Mouse (Mus musculus) embryonic facial prominence, embryonic 14.5 days (tissue): ENCODE measurements around the gene Enho. TPM values are rescaled to one million over a fixed set of nuclear protein-coding genes. Genes with fewer than 3 reads are reported as not detected.

ENCODE experiments used
- ATAC-seq: fragments of 200-750 bp; cut with Nextera tagmentation; 2 replicates; pipeline ENCODE4 v1.8.0; 2017; ENCODE audit warnings: low read depth, moderate number of reproducible peaks, moderate TSS enrichment
- DNase-seq: peaks from one replicate; pipeline ENCODE4 v3.0.0-alpha.2; 2015; ENCODE audit warnings: low spot score
- H3K27ac ChIP-seq: fragments of 300-500 bp; sonication (generic); replicated peaks from 2 replicates; pipeline ENCODE4 v1.5.1; 2014; ENCODE audit warnings: low read depth, mild to moderate bottlenecking, low read length, moderate library complexity
- H3K27me3 ChIP-seq: fragments of 300-500 bp; sonication (generic); replicated peaks from 2 replicates; pipeline ENCODE4 v1.6.1; 2014; ENCODE audit warnings: low read length; ENCODE audit not compliant: control insufficient read depth, insufficient read depth
- H3K36me3 ChIP-seq: fragments of 300-500 bp; sonication (generic); 2 replicates; pipeline ENCODE4 v1.6.1; 2014; ENCODE audit warnings: low read length, mixed read lengths; ENCODE audit not compliant: control insufficient read depth, insufficient read depth
- H3K4me1 ChIP-seq: fragments of 300-500 bp; sonication (generic); 2 replicates; pipeline ENCODE4 v1.6.1; 2014; ENCODE audit warnings: antibody characterized with exemption, low read length; ENCODE audit not compliant: control insufficient read depth, insufficient read depth
- H3K4me2 ChIP-seq: fragments of 300-500 bp; sonication (generic); 2 replicates; pipeline ENCODE4 v1.6.1; 2014; ENCODE audit warnings: low read depth, mild to moderate bottlenecking, low read length, moderate library complexity, mixed read lengths
- H3K4me3 ChIP-seq: fragments of 300-500 bp; sonication (generic); 2 replicates; pipeline ENCODE4 v1.5.1; 2014; ENCODE audit warnings: low read depth, mild to moderate bottlenecking, low read length
- H3K9ac ChIP-seq: fragments of 300-500 bp; sonication (generic); 2 replicates; pipeline ENCODE4 v1.6.1; 2014; ENCODE audit warnings: low read depth, mild to moderate bottlenecking, low read length, moderate library complexity, mixed read lengths
- H3K9me3 ChIP-seq: fragments of 300-500 bp; sonication (generic); 2 replicates; pipeline ENCODE4 v1.6.1; 2016; ENCODE audit warnings: low read length; ENCODE audit not compliant: control insufficient read depth
- WGBS: fragments of 180-500 bp; shearing (Covaris S2); extraction: QIAGEN DNeasy Blood & Tissue Kit; methylation state at CpG from one replicate; pipeline ENCODE4 v1.1.7; 2014; 5-methylcytosine and 5-hydroxymethylcytosine counted together
- polyA plus RNA-seq: library from polyadenylated mRNA; unstranded; fragments of >200 nt; fragmentation: Nextera tagmentation; extraction: Ambion mirVana; gene quantifications from 2 replicates; pipeline ENCODE4 v1.2.1, GENCODE M21; 2014

Enho gene
- polyA plus RNA-seq, 1 experiment from 2014 or later: 22.7 TPM

DNA sequence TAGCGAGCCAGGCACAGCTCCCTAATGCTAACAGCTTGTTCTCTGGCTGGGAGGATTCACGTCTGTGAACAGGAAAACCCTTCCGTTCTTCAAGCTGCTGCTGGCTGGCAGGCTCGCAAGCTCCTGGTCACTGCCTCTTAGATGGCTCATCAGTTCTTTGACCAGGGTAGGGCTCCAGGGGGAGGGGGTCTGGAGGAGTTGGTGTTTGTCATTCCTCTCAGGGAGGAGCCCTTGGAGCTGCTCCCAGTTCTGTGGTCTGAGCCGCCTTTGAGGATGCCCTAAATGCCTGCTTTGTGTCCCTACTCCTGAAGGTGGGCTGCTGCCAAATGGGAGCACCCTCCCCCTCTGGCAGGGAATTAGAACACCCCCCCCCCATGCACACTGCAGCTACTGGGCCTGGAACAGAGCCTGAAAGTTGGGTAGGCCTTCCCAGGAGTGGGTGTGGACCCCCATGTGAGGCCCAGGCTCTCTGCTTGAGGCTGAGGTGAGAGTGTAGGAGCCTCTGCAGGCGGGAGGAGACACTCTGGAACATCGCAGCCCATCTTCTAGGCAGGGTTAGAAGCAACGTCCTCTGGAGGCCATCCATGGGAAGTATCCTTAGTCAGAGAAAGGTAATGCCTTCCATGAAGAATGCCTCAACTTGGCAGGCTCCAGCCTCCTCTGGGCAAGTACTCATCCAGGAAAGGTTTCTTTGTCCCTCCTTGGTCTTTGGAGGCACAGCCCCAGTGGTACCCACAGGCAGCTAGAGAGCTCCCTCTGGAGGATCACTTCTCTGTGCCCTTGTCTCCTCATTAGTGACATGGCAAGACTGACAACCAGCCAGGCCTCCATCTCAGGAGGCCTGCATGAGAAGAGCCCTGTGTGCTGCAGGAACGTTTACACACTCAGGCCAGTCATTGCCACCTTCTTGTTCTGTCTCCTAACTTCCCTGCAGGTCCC, 24.2 kb downstream of the Enho start:
- Histone ChIP-seq H3K9me3 (no peaks in the 10 kb centered on the region), H3K27me3 (no peaks in the 10 kb centered on the region), H3K9ac (no peak overlapping the region), H3K36me3 (no peaks in the 10 kb centered on the region), H3K4me1 (no peaks in the 10 kb centered on the region; the same call in 1 of the 2 replicates), H3K4me2 (no peak overlapping the region), H3K27ac (no peak overlapping the region), H3K4me3 (no peak overlapping the region)
- ATAC-seq (peak; percentile 78), DNase-seq (peak; percentile 70)
- 52% methylated on average over 9 of the region's 9 CpGs for WGBS

DNA sequence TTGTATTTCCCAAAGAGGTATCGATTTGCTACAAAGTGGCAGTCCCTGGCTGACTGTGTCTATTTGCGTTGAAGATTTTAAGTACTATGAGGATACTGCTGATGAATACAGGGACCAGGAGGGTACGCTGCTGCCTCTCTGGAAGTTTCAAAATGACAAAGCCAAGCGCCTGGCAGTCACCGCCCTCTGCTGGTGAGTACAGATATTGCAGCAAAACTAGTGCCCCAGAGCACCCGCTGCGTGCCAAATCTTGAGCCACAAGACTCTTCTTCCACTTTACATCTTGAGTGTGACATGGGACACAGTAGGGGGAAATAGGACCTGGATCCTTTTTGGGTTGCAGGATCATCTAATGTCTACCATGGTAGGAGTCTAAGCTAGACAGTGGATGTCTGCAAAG, 26.0 kb downstream of the Enho start:
- Histone ChIP-seq H3K4me2 (no peak overlapping the region), H3K27me3 (no peaks in the 10 kb centered on the region), H3K27ac (no peak overlapping the region), H3K36me3 (no peaks in the 10 kb centered on the region), H3K9me3 (no peaks in the 10 kb centered on the region), H3K9ac (no peak overlapping the region), H3K4me1 (no peaks in the 10 kb centered on the region), H3K4me3 (no peak overlapping the region)
- DNase-seq (peak; percentile 82), ATAC-seq (no peak)
- 7% methylated on average over 7 of the region's 7 CpGs for WGBS

DNA sequence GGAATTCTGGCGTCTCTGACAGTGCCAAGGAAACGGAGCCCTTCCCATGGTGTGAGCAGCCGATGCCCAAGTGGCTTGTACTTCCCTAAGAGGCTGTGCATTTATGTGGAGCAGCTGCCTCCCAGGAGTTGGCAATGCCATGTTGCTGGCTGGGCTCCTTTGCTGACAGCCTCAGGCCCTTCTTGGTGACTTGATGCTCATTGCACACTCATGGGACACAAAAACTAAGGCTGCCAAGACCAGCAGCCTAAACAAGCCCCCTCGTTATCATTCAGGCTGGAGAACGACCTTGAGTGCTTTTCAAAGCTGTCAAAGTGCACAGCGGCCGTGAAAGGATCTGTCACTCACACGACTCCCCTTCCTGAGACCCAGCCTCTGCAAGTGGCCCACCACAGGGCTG, 28.0 kb downstream of the Enho start:
- Histone ChIP-seq H3K27ac (no peak overlapping the region), H3K4me2 (no peak overlapping the region), H3K36me3 (no peaks in the 10 kb centered on the region), H3K27me3 (no peaks in the 10 kb centered on the region), H3K9ac (no peak overlapping the region), H3K4me1 (no peaks in the 10 kb centered on the region), H3K9me3 (no peaks in the 10 kb centered on the region), H3K4me3 (no peak overlapping the region)
- WGBS: 51% methylated on average over 8 of the region's 8 CpGs
- ATAC-seq (no peak), DNase-seq (no peak)

DNA sequence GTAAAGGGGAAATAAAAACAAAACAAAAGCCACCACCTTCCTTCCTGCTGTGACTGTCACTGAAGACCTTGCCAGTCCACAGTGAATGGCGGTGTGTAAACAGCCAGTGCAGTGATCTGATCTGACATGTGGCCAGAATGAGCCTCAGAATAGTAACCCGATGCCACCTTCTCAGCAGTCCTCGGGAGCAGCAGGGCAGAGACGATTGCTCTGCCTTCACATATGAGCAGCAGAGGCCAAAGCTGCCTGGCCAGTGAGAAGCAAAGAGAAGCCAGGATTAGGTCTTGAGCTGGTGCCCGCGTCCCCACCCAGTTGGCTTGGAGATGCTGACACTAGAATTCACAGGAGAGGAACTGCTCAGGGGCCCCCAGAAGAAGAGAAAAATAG, 29.5 kb downstream of the Enho start:
- Histone ChIP-seq H3K9ac (no peak overlapping the region), H3K27me3 (no peaks in the 10 kb centered on the region), H3K4me2 (no peak overlapping the region), H3K9me3 (no peaks in the 10 kb centered on the region), H3K4me3 (no peak overlapping the region), H3K4me1 (no peaks in the 10 kb centered on the region), H3K27ac (no peak overlapping the region), H3K36me3 (no peaks in the 10 kb centered on the region)
- no peak for DNase-seq
- no peak for ATAC-seq
- WGBS: 36% methylated on average over 6 of the region's 6 CpGs

DNA sequence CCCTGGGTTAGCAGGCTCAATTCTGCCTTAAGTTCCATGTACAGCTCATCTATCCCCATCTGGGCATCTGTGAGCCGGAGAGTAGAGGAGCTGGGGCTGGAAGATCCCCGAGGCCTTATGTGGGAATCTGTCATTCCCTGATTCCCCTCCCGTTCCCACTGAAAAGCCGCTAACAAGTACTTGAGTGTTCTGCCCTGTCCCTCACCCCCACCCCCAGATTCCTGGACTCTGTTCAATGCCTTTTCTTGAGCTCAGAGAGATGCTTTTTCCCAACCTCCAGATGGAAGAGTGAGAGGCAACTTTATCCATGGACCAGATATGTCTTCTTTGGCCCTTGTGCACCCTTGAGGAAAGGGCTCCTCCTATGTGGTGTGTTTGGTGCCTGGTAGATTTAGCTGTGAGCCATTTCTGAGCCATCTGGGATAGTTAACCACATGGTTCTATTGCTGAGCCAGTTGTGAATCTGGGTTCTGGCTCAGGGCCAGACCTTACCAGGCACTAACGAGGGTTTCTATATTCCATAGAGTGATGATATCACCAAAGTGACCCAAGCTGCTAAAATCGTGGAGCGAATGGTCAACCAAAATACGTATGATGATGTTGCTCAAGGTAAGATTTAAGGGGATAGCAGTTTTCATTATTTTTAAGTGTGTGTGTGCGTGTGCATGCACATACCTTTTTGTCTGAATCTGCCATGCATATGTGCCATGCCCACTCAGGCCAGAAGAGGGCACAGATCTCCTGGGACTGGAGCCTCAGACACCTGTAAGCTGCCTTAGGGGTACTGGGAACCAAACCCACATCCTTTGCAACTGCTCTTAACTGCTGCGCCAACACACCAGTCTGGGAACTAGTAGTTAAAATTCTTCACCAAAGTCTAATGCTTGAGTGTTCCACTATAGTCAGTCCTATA, 30.2 kb downstream of the Enho start:
- Histone ChIP-seq H3K4me2 (no peak overlapping the region), H3K27ac (no peak overlapping the region), H3K27me3 (no peaks in the 10 kb centered on the region), H3K36me3 (no peaks in the 10 kb centered on the region), H3K4me3 (no peak overlapping the region), H3K9me3 (no peaks in the 10 kb centered on the region), H3K4me1 (no peaks in the 10 kb centered on the region), H3K9ac (no peak overlapping the region)
- no peak for DNase-seq
- WGBS: 74% methylated on average over 10 of the region's 10 CpGs
- ATAC-seq: no peak

DNA sequence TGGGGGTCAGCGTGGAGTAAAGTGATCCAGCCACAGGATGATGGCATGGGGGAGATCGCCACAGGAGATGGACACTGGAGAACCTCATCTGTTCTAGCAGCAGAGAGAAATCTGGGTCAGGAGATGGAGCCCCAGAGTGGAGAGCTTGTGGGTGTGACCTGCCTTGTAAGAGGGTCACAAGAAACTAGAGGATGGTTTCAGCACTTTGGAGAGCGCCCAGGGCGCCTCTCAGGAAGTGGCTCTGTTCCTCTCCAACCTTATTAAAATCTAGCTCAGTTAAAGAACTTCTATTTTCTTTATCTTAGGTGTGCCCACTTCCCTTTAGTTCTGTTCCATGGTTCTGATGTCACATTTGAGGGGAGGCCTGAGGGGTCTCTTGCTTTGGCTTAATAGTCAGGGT, 33.3 kb downstream of the Enho start:
- H3K4me1 ChIP-seq: no peaks in the 10 kb centered on the region
- H3K9me3 ChIP-seq: no peaks in the 10 kb centered on the region
- H3K4me3 ChIP-seq: no peak overlapping the region
- DNase-seq: peak; percentile 88
- no peak overlapping the region for H3K9ac ChIP-seq
- no peaks in the 10 kb centered on the region; the same call in 1 of the 2 replicates for H3K27me3 ChIP-seq
- 34% methylated on average over 4 of the region's 4 CpGs for WGBS
- no peak overlapping the region for H3K27ac ChIP-seq
- no peaks in the 10 kb centered on the region for H3K36me3 ChIP-seq
- H3K4me2 ChIP-seq: no peak overlapping the region
- ATAC-seq: no peak

DNA sequence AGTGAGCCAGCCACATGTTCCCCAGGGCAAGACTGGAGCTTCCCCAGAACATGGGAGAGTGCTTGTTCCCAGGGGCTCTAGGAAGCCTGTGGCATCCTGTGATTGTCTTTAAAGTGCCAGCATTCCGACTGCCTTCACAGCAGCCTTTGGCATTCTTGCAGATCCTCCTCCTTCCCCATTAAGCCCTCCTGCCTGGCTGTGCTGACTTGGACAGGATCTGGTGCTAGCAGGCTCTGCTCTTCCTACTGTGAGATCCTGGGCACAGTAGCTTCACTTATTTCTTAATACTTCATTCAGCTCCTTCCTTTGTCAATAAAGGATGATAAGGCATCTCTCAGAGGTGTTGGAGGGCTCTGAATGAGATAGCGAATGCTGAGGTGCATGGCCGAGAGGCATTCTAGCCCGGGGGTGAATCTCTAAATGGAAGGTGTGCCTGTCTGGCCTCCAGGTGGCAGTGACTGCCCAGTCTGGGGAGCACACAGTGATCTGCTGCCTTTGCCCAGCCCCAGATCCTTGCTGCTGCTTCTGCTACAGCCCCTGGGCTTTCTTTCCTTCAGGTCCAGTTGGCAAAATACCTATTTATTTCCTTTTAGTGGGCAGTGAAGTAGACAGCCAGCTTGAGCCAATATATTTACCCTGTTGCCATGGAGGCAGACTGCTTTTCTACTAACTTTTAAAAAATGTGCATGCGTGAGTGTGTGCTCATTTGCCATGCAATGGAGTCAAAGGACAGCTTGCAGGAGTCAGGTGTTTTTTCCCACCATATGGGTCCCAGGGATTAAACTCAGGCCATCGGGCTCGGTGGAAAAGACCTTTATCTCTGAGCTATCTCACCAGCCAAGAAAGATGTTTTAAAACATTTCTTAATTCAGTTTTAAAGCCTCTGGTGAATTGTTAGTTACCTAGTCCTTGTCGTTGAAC, 35.4 kb downstream of the Enho start:
- WGBS: 42% methylated on average over 8 of the region's 8 CpGs
- Histone ChIP-seq H3K27me3 (peaks cover 3% of the 10 kb centered on the region; the same call in 1 of the 2 replicates), H3K36me3 (no peaks in the 10 kb centered on the region), H3K9me3 (no peaks in the 10 kb centered on the region), H3K4me3 (no peak overlapping the region), H3K4me1 (no peaks in the 10 kb centered on the region), H3K27ac (no peak overlapping the region), H3K9ac (no peak overlapping the region), H3K4me2 (no peak overlapping the region)
- no peak for DNase-seq
- ATAC-seq: no peak

DNA sequence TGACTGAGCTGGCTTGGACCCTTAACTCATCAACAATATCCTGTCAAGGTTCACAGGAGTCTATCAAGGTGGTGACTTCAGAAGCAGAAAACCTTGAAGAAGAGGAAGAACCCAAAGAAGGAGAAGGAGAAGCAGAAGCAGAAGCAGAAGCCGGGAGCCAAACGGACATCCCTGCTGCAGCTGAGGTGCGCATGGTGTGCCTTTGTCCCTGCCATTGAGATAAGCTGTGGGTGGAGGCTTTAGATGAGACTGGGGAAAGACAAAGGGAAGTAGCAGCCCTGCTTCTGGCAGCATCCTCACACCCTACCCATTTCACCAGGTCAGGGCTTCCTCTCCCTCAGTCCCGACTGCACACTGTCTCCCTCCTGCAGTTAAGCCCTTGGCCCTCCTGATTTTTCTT, 37.3 kb downstream of the Enho start:
- no peaks in the 10 kb centered on the region for H3K36me3 ChIP-seq
- H3K9ac ChIP-seq: no peak overlapping the region
- DNase-seq (no peak), ATAC-seq (no peak)
- H3K27ac ChIP-seq: no peak overlapping the region
- no peak overlapping the region for H3K4me3 ChIP-seq
- WGBS: 48% methylated on average over 4 of the region's 4 CpGs
- H3K9me3 ChIP-seq: no peaks in the 10 kb centered on the region
- peaks cover 6% of the 10 kb centered on the region; the same call in 1 of the 2 replicates for H3K27me3 ChIP-seq
- H3K4me2 ChIP-seq: no peak overlapping the region
- no peaks in the 10 kb centered on the region for H3K4me1 ChIP-seq
